Mouse (Mus musculus): ENCODE data around the gene Ogfod2.

The Ogfod2 gene

DNA sequence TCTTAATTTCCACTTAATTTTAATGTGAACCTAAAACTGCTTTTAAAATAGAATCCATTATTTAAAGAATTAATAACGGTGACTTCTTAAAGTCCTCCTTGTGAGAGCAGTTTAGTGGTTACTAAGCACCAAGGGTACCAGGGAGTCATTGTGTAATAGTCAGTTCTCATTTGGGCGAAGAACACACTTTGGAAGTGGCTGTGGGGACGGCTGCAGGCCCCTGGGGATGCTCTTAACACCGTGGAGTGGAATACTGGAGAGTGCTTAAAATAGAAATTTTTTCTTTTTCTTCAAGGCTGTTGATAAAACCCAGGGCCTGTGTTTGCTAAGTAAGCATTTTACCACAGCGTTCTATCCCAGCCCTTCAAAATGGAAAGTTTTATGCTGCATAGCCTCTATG lies 43.8 kb downstream of the Ogfod2 start:
- DNase-seq (ENCODE audit: low spot score): no peak

GRCm38 (mm10) chr5:124158305-124158704 lies 46.2 kb downstream of the Ogfod2 start:
- DNase-seq (ENCODE audit: low spot score): no peak

DNA sequence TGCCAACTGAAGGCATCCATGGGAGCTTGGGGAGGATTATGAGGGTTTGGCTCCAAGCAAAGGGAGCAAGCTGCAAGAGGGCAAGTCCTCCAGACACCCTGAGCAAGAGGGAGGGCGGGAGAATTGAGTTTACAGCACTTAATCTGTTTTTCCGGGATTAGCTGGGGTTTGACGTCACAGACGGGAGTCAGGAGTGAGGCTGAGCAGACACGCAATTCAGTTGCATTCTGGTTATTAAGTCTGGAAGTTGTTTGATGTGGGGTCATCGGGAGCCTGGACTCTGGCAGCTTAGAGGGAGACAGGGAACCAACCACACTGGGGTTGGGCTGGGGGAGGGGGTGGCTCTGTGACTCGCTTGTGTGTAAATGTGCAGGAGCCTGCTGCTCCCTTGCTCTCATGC lies 47.4 kb downstream of the Ogfod2 start:
- DNase-seq (ENCODE audit: low spot score): no peak

DNA sequence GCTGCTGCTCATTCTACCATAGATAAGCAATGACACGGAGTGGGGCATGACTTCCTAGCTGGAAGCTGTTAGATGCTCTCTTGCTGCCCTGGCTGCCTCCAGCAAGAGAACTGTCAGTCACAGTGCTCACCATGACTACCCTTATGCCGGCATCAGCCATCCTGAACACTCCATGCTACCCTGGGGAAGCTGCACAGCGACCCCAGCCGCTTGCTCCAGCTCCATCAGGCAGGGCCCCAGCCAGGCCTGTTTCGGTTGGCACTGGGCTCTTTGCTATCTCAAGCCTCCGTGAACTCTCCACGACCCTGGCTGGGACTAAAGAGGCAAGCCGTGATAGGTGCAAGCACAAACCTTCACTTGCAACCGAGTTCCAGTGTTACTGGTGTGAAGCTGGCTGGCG lies 49.7 kb downstream of the Ogfod2 start:
- no peak for DNase-seq (ENCODE audit: low spot score)

- DNase-seq (ENCODE audit: low spot score): peak; percentile 70
Observed at GRCm38 (mm10) chr5:124162577-124162976, 50.5 kb downstream of the Ogfod2 start.

DNA sequence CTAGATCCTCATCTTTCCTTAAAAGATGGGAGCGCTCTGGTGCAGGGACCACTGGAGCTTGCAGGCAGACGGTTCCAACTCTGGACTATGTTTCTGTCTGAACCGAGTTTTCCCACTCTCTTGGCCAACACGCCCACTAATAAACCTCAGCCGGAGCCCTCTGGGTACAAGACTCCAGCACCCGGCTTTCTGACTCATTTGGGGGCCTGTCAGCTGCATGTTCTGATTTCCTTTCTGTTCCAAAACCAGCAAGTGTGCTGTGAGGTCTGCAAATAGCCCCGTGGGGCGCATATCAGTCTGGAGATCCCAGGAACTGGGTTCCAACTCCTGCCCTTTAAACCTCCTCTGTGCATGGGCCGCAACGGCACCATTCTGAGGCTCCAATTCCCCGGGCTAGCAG lies 51.3 kb downstream of the Ogfod2 start:
- no peak for DNase-seq (ENCODE audit: low spot score)

Data from T-cell, adult 2 months (primary cell).